Mouse (Mus musculus): Measurements from ENCODE around the gene Polr2e.

Gene Polr2e

GRCm38 (mm10) chr10:79987771-79988505 is 51.7 kb downstream of the Polr2e start:
- no peak for DNase-seq

GRCm38 (mm10) chr10:79986963-79987362 is 52.6 kb downstream of the Polr2e start:
- DNase-seq = peak; percentile 95

- DNase-seq = peak; percentile 80
Measured at GRCm38 (mm10) chr10:79986232-79986878, 53.2 kb downstream of the Polr2e start.

All from lung, postnatal 10 days (tissue).